Mouse (Mus musculus): ENCODE data around the gene Afg3l1. TPM values are rescaled to one million over a fixed set of nuclear protein-coding genes. Genes with fewer than 3 reads are reported as not detected.
A peak's percentile ranks its signal among the peaks of the same experiment; 100 is the strongest.

Afg3l1 gene
- polyA plus RNA-seq, 1 experiment from 2014 or later, result 35.2 TPM

- WGBS, result 34% methylated on average over 16 of the region's 16 CpGs
- Histone ChIP-seq H3K4me2 (ENCODE audit: low read depth, low read length) (peak overlapping the region; percentile 75), H3K9ac (replicated peaks; ENCODE audit: low read depth, low read length) (peak overlapping the region; percentile 72), H3K4me3 (ENCODE audit: low read depth, low read length) (peak overlapping the region; percentile 71), H3K36me3 (ENCODE audit: control insufficient read depth, insufficient read depth, low read length) (peaks cover 20% of the 10 kb centered on the region; the same call in 1 of the 2 replicates), H3K9me3 (ENCODE audit: control insufficient read depth, low read length) (no peaks in the 10 kb centered on the region), H3K27ac (ENCODE audit: low read depth, low read length) (peak overlapping the region; percentile 94), H3K4me1 (ENCODE audit: control insufficient read depth, insufficient read depth, low read length) (peaks cover 9% of the 10 kb centered on the region), H3K27me3 (ENCODE audit: control insufficient read depth, insufficient read depth, low read length) (no peaks in the 10 kb centered on the region)
- ATAC-seq (ENCODE audit: low read depth), result 0 out of 2 replicates have a peak, but pooled peaks have one; percentile 31
Measured at GRCm38 (mm10) chr8:123478456-123479218, 934 bp downstream of the Afg3l1 start.

- ATAC-seq (ENCODE audit: low read depth), result no peak
- Histone ChIP-seq H3K4me3 (ENCODE audit: low read depth, low read length) (no peak overlapping the region), H3K9ac (replicated peaks; ENCODE audit: low read depth, low read length) (no peak overlapping the region), H3K27ac (ENCODE audit: low read depth, low read length) (no peak overlapping the region), H3K27me3 (ENCODE audit: control insufficient read depth, insufficient read depth, low read length) (no peaks in the 10 kb centered on the region), H3K36me3 (ENCODE audit: control insufficient read depth, insufficient read depth, low read length) (peaks cover 36% of the 10 kb centered on the region), H3K4me1 (ENCODE audit: control insufficient read depth, insufficient read depth, low read length) (peaks cover 9% of the 10 kb centered on the region), H3K9me3 (ENCODE audit: control insufficient read depth, low read length) (no peaks in the 10 kb centered on the region), H3K4me2 (ENCODE audit: low read depth, low read length) (no peak overlapping the region)
- 84% methylated on average over 7 of the region's 7 CpGs for WGBS
Measured at GRCm38 (mm10) chr8:123482627-123483026, 4.9 kb downstream of the Afg3l1 start.

GRCm38 (mm10) chr8:123491280-123492075, 13.8 kb downstream of the Afg3l1 start:
- Histone ChIP-seq H3K27ac (ENCODE audit: low read depth, low read length) (no peak overlapping the region), H3K4me2 (ENCODE audit: low read depth, low read length) (no peak overlapping the region), H3K4me3 (ENCODE audit: low read depth, low read length) (no peak overlapping the region), H3K9ac (replicated peaks; ENCODE audit: low read depth, low read length) (no peak overlapping the region), H3K27me3 (ENCODE audit: control insufficient read depth, insufficient read depth, low read length) (no peaks in the 10 kb centered on the region), H3K4me1 (ENCODE audit: control insufficient read depth, insufficient read depth, low read length) (no peaks in the 10 kb centered on the region), H3K9me3 (ENCODE audit: control insufficient read depth, low read length) (no peaks in the 10 kb centered on the region), H3K36me3 (ENCODE audit: control insufficient read depth, insufficient read depth, low read length) (peaks cover 74% of the 10 kb centered on the region)
- WGBS, result 93% methylated on average over 15 of the region's 15 CpGs
- no peak for ATAC-seq (ENCODE audit: low read depth)

GRCm38 (mm10) chr8:123492898-123493297, 15.2 kb downstream of the Afg3l1 start:
- ATAC-seq (ENCODE audit: low read depth), result no peak
- no peaks in the 10 kb centered on the region for H3K9me3 ChIP-seq (ENCODE audit: control insufficient read depth, low read length)
- H3K36me3 ChIP-seq (ENCODE audit: control insufficient read depth, insufficient read depth, low read length), result peaks cover 73% of the 10 kb centered on the region
- H3K4me1 ChIP-seq (ENCODE audit: control insufficient read depth, insufficient read depth, low read length), result no peaks in the 10 kb centered on the region
- 98% methylated on average over 9 of the region's 9 CpGs for WGBS
- no peak overlapping the region for H3K9ac ChIP-seq (replicated peaks; ENCODE audit: low read depth, low read length)
- no peak overlapping the region for H3K4me2 ChIP-seq (ENCODE audit: low read depth, low read length)
- no peaks in the 10 kb centered on the region for H3K27me3 ChIP-seq (ENCODE audit: control insufficient read depth, insufficient read depth, low read length)
- no peak overlapping the region for H3K4me3 ChIP-seq (ENCODE audit: low read depth, low read length)
- no peak overlapping the region for H3K27ac ChIP-seq (ENCODE audit: low read depth, low read length)

DNA sequence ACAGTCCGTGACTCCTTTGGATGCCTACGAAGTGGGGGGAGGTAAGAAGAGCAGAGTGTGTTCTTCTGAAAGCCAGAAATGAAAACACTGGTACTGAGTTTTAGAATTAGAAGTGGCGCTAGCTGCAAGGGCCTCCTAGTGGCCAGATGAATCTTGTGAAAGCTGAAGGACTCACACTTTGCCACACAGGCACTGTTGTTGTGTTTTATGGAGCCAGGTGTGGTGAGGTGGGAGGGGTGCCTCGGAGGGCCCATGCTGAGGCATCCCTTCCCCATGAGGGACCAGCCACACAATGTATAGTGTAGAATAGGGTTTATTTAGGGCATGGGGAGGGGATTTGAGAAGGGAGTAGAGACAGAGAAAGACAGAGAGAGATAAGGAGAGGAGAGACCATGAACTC, 20.0 kb downstream of the Afg3l1 start:
- ATAC-seq (ENCODE audit: low read depth), result no peak
- H3K9ac ChIP-seq (replicated peaks; ENCODE audit: low read depth, low read length), result no peak overlapping the region
- H3K36me3 ChIP-seq (ENCODE audit: control insufficient read depth, insufficient read depth, low read length), result peaks cover 73% of the 10 kb centered on the region
- 86% methylated on average over 4 of the region's 4 CpGs for WGBS
- no peaks in the 10 kb centered on the region for H3K4me1 ChIP-seq (ENCODE audit: control insufficient read depth, insufficient read depth, low read length)
- H3K27me3 ChIP-seq (ENCODE audit: control insufficient read depth, insufficient read depth, low read length), result no peaks in the 10 kb centered on the region
- H3K4me3 ChIP-seq (ENCODE audit: low read depth, low read length), result no peak overlapping the region
- no peak overlapping the region for H3K27ac ChIP-seq (ENCODE audit: low read depth, low read length)
- H3K9me3 ChIP-seq (ENCODE audit: control insufficient read depth, low read length), result no peaks in the 10 kb centered on the region
- no peak overlapping the region for H3K4me2 ChIP-seq (ENCODE audit: low read depth, low read length)

DNA sequence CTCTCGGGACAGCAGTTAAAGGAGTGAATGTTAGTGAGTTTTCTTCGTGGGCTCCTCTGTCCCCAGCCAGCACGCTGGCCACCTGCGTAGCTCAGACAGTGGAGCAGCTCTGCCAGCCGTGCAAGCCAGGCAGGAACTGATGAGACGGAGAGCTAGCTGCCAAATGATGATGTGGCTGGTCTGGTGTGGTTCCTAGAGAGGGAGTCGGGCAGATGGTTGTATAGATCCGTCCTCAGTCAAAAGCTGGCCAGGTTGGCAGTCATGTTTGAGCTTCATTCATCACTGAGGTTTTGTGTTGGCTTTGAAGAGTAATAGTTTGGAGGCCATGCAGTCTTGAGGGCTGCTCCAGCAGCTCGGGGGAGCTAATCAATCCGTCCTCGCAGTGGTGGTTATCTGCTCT, 21.3 kb downstream of the Afg3l1 start:
- Histone ChIP-seq H3K27ac (ENCODE audit: low read depth, low read length) (no peak overlapping the region), H3K9me3 (ENCODE audit: control insufficient read depth, low read length) (no peaks in the 10 kb centered on the region), H3K4me3 (ENCODE audit: low read depth, low read length) (no peak overlapping the region), H3K4me2 (ENCODE audit: low read depth, low read length) (no peak overlapping the region), H3K9ac (replicated peaks; ENCODE audit: low read depth, low read length) (no peak overlapping the region), H3K36me3 (ENCODE audit: control insufficient read depth, insufficient read depth, low read length) (peaks cover 76% of the 10 kb centered on the region), H3K4me1 (ENCODE audit: control insufficient read depth, insufficient read depth, low read length) (no peaks in the 10 kb centered on the region), H3K27me3 (ENCODE audit: control insufficient read depth, insufficient read depth, low read length) (no peaks in the 10 kb centered on the region)
- 95% methylated on average over 11 of the region's 11 CpGs for WGBS
- no peak for ATAC-seq (ENCODE audit: low read depth)

GRCm38 (mm10) chr8:123499556-123499955, 21.9 kb downstream of the Afg3l1 start:
- Histone ChIP-seq H3K4me1 (ENCODE audit: control insufficient read depth, insufficient read depth, low read length) (no peaks in the 10 kb centered on the region), H3K4me3 (ENCODE audit: low read depth, low read length) (no peak overlapping the region), H3K36me3 (ENCODE audit: control insufficient read depth, insufficient read depth, low read length) (peaks cover 79% of the 10 kb centered on the region), H3K4me2 (ENCODE audit: low read depth, low read length) (no peak overlapping the region), H3K27me3 (ENCODE audit: control insufficient read depth, insufficient read depth, low read length) (no peaks in the 10 kb centered on the region), H3K9me3 (ENCODE audit: control insufficient read depth, low read length) (no peaks in the 10 kb centered on the region), H3K9ac (replicated peaks; ENCODE audit: low read depth, low read length) (no peak overlapping the region), H3K27ac (ENCODE audit: low read depth, low read length) (no peak overlapping the region)
- WGBS, result 96% methylated on average over 11 of the region's 11 CpGs
- no peak for ATAC-seq (ENCODE audit: low read depth)

DNA sequence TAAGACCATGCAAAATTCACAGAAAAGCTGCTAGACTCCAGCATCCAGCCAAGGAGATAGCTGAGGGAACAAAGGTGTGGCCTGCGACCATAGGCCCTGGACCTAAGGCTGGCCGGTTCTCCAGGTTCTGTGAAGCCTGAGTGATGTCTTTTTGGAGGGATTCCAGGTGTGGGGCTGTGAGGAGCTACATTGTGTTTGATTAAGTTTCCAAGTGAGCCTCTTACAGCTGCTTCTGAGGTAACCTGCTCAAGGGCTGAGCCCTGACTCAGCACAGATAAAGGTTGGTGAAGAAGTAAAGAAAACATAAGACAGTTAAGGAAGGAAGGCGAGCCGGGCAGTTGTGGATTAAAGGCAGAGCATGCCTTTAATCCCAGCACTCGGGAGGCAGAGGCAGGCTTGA, 24.5 kb downstream of the Afg3l1 start:
- H3K4me2 ChIP-seq (ENCODE audit: low read depth, low read length), result no peak overlapping the region
- H3K27me3 ChIP-seq (ENCODE audit: control insufficient read depth, insufficient read depth, low read length), result no peaks in the 10 kb centered on the region
- no peak overlapping the region for H3K9ac ChIP-seq (replicated peaks; ENCODE audit: low read depth, low read length)
- peaks cover 78% of the 10 kb centered on the region for H3K36me3 ChIP-seq (ENCODE audit: control insufficient read depth, insufficient read depth, low read length)
- H3K27ac ChIP-seq (ENCODE audit: low read depth, low read length), result no peak overlapping the region
- no peak overlapping the region for H3K4me3 ChIP-seq (ENCODE audit: low read depth, low read length)
- ATAC-seq (ENCODE audit: low read depth), result no peak
- whole genome bisulfite sequencing, result 96% methylated on average over 5 of the region's 5 CpGs
- H3K4me1 ChIP-seq (ENCODE audit: control insufficient read depth, insufficient read depth, low read length), result no peaks in the 10 kb centered on the region
- no peaks in the 10 kb centered on the region for H3K9me3 ChIP-seq (ENCODE audit: control insufficient read depth, low read length)
